Mouse (Mus musculus): ENCODE results near the gene Gstm3. TPM values are rescaled to one million over a fixed set of nuclear protein-coding genes. Genes with fewer than 3 reads are reported as not detected.
"Not testable (repeated sequence)": the region's sequence is repeated elsewhere in the genome, so short reads cannot be mapped to it uniquely, and the experiment has no call there.

The Gstm3 gene
- total and polyA plus RNA-seq, 3 experiments: 0.08 TPM; not detected in 2

DNA sequence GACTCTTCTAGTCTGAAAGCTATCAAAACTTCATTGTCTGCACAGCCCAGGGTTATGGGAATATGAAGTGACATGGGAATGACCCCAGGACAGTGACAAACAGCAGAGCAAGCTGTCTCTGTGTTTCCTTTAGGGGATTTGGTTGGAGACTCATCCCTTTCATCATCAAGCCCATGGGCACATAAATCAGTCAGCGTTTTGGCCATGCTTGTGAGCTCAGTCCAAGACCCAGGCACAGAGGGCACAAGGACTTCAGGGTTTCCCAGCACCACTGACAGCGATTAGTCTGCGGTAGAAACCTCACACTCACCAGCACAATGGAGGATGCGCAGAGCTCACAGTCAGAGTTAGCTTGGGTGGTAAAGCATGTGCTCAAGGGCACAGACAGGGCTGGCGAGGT is 15.2 kb downstream of the Gstm3 start:
- Histone ChIP-seq H3K4me3 (no peak overlapping the region), H3K9ac (ENCODE audit: low read depth, low read length) (no peak overlapping the region), H3K4me1 (ENCODE audit: control insufficient read depth, insufficient read depth, low read length) (peaks cover 3% of the 10 kb centered on the region), H3K27me3 (ENCODE audit: control insufficient read depth, insufficient read depth, low read length) (no peaks in the 10 kb centered on the region), H3K36me3 (ENCODE audit: control insufficient read depth, insufficient read depth, low read length) (no peaks in the 10 kb centered on the region), H3K27ac (no peak overlapping the region), H3K79me2 (replicated peaks; ENCODE audit: control insufficient read depth, insufficient read depth, low read length) (no peaks in the 10 kb centered on the region)
- intact Hi-C loops (cut with DNase I): loop anchor here (1.0 to 5.0 kb wide), 3 partner anchors 64 to 193 kb away; partner anchors contain the start of gene Gnai3
- WGBS: 80% methylated on average over 5 of the region's 5 CpGs
- TF ChIP-seq CTCF (IDR thresholded peaks at IDR 0.05) (no peak), EP300 (IDR thresholded peaks at IDR 0.05; ENCODE audit: insufficient read depth, low read depth, low read length) (no peak), POLR2A (IDR thresholded peaks at IDR 0.05; ENCODE audit: insufficient read depth, low read depth, low read length) (no peak)
- no peak for DNase-seq

DNA sequence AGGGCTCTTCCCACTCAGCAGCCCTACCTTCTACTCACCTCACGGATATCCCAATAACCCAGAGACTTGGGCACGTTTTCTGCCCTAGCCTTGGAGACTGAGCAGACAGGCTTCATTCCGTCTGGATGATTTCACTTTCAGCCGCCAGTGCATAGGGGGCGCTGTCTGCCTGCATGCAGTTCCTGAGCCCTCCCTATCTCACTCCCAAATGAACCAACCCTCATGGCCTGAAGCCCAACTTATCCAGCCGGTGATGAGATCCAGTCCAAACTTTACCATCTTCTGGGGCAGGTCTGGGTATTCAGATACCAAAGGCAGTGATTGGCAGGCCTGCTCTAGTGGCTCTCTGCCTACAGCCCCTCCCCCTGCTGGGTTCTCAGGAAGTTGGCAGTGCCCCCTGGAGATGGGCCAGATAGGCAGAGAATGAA is 15.7 kb downstream of the Gstm3 start:
- no peak overlapping the region for H3K4me3 ChIP-seq
- no peak overlapping the region for H3K9ac ChIP-seq (ENCODE audit: low read depth, low read length)
- peak; percentile 97 for TF ChIP-seq CTCF (IDR thresholded peaks at IDR 0.05)
- peak; percentile 81; the same call in 1 of the 2 replicates for TF ChIP-seq EP300 (IDR thresholded peaks at IDR 0.05; ENCODE audit: insufficient read depth, low read depth, low read length)
- TF ChIP-seq POLR2A (IDR thresholded peaks at IDR 0.05; ENCODE audit: insufficient read depth, low read depth, low read length): no peak
- H3K36me3 ChIP-seq (ENCODE audit: control insufficient read depth, insufficient read depth, low read length): no peaks in the 10 kb centered on the region
- intact Hi-C loops (cut with DNase I): loop anchor here (1.0 to 5.0 kb wide), 3 partner anchors 65 to 194 kb away; partner anchors contain the start of gene Gnai3
- no peak overlapping the region for H3K27ac ChIP-seq
- H3K79me2 ChIP-seq (replicated peaks; ENCODE audit: control insufficient read depth, insufficient read depth, low read length): no peaks in the 10 kb centered on the region
- WGBS: 15% methylated on average over 6 of the region's 6 CpGs
- peak; percentile 84 to 87 for DNase-seq
- H3K27me3 ChIP-seq (ENCODE audit: control insufficient read depth, insufficient read depth, low read length): no peaks in the 10 kb centered on the region
- H3K4me1 ChIP-seq (ENCODE audit: control insufficient read depth, insufficient read depth, low read length): peaks cover 3% of the 10 kb centered on the region

DNA sequence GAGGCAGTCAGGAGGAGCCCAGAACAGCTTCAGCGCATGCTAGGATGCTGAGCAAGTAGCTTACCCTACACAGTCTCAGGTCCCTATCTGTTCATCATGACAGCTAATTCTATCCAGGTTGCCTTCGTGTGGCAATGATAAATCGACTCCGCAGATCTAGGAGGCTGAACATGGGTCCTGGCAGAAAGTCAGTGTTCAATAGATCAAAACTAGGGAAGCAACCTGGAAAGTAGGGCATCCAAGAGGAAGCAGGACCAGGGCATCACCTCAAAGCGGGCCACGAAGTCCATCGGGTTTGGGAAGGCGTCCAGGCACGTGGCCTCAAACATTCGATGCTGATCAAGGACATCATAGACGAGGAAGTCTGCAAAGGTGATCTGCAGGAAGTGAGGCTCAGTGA is 18.6 kb downstream of the Gstm3 start:
- no peak for DNase-seq
- no peaks in the 10 kb centered on the region for H3K79me2 ChIP-seq (replicated peaks; ENCODE audit: control insufficient read depth, insufficient read depth, low read length)
- no peaks in the 10 kb centered on the region for H3K36me3 ChIP-seq (ENCODE audit: control insufficient read depth, insufficient read depth, low read length)
- peaks cover 3% of the 10 kb centered on the region for H3K4me1 ChIP-seq (ENCODE audit: control insufficient read depth, insufficient read depth, low read length)
- intact Hi-C loops (cut with DNase I): loop anchor here (5.0 kb wide), 1 partner anchor 197 kb away; the partner anchor contains the start of gene Gnai3
- no peak overlapping the region for H3K9ac ChIP-seq (ENCODE audit: low read depth, low read length)
- no peak overlapping the region for H3K27ac ChIP-seq
- H3K4me3 ChIP-seq: no peak overlapping the region
- 81% methylated on average over 11 of the region's 11 CpGs for WGBS
- TF ChIP-seq EP300 (IDR thresholded peaks at IDR 0.05; ENCODE audit: insufficient read depth, low read depth, low read length) (no peak), CTCF (IDR thresholded peaks at IDR 0.05) (no peak), POLR2A (IDR thresholded peaks at IDR 0.05; ENCODE audit: insufficient read depth, low read depth, low read length) (no peak)
- H3K27me3 ChIP-seq (ENCODE audit: control insufficient read depth, insufficient read depth, low read length): no peaks in the 10 kb centered on the region

DNA sequence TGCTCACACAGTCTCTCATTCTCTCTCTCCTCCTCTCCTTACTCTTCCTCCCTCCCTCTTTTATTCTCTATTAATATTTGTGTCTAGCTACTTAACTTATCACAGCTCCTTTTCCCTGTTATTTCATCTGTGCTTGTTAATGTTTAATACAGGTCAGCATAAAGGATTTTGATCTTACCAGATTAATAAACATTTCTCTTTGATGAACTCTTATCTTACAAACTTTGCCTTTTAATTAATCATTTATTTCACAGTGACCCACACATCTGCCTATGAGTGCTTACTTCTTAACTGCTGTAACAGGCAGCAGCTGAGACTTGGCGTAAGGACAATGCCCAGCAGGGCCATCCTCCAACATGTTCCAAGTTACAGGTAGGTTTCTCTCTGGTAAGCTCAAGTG is 19.6 kb downstream of the Gstm3 start:
- 92% methylated on average over 1 of the region's 1 CpGs for WGBS
- H3K4me1 ChIP-seq (ENCODE audit: control insufficient read depth, insufficient read depth, low read length); H3K4me3 ChIP-seq; H3K36me3 ChIP-seq (ENCODE audit: control insufficient read depth, insufficient read depth, low read length); H3K27me3 ChIP-seq (ENCODE audit: control insufficient read depth, insufficient read depth, low read length); H3K27ac ChIP-seq; DNase-seq; H3K79me2 ChIP-seq (replicated peaks; ENCODE audit: control insufficient read depth, insufficient read depth, low read length); H3K9ac ChIP-seq (ENCODE audit: low read depth, low read length); intact Hi-C loops (cut with DNase I): not testable (repeated sequence)

DNA sequence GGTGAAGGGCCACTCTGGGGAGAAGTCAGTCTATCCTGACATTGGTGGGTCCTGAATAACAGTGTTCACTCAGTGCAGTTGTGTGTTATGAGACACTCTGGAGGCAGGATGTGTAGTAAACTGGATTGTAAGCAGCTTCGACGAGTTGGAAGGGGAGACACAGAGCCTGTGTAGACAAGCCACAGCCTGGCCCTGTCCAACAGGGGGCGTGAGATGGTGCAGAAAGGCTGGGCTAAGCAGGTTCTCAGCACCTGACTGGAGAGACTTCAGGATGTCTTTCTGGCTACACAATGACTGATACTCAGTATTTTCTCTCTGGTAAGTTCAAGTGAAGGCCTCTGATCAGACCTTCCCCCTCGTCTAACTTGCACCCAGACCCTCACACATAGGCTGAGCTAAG is 23.4 kb downstream of the Gstm3 start:
- no peaks in the 10 kb centered on the region for H3K79me2 ChIP-seq (replicated peaks; ENCODE audit: control insufficient read depth, insufficient read depth, low read length)
- intact Hi-C loops (cut with DNase I): no loop called here
- no peaks in the 10 kb centered on the region for H3K27me3 ChIP-seq (ENCODE audit: control insufficient read depth, insufficient read depth, low read length)
- peaks cover 2% of the 10 kb centered on the region; the same call in 1 of the 2 replicates for H3K4me1 ChIP-seq (ENCODE audit: control insufficient read depth, insufficient read depth, low read length)
- TF ChIP-seq POLR2A (IDR thresholded peaks at IDR 0.05; ENCODE audit: insufficient read depth, low read depth, low read length) (no peak), CTCF (IDR thresholded peaks at IDR 0.05) (peak; percentile 29), EP300 (IDR thresholded peaks at IDR 0.05; ENCODE audit: insufficient read depth, low read depth, low read length) (no peak)
- 64% methylated on average over 4 of the region's 4 CpGs for WGBS
- H3K36me3 ChIP-seq (ENCODE audit: control insufficient read depth, insufficient read depth, low read length): no peaks in the 10 kb centered on the region
- DNase-seq: no peak
- H3K4me3 ChIP-seq: no peak overlapping the region
- H3K9ac ChIP-seq (ENCODE audit: low read depth, low read length): no peak overlapping the region
- no peak overlapping the region for H3K27ac ChIP-seq

DNA sequence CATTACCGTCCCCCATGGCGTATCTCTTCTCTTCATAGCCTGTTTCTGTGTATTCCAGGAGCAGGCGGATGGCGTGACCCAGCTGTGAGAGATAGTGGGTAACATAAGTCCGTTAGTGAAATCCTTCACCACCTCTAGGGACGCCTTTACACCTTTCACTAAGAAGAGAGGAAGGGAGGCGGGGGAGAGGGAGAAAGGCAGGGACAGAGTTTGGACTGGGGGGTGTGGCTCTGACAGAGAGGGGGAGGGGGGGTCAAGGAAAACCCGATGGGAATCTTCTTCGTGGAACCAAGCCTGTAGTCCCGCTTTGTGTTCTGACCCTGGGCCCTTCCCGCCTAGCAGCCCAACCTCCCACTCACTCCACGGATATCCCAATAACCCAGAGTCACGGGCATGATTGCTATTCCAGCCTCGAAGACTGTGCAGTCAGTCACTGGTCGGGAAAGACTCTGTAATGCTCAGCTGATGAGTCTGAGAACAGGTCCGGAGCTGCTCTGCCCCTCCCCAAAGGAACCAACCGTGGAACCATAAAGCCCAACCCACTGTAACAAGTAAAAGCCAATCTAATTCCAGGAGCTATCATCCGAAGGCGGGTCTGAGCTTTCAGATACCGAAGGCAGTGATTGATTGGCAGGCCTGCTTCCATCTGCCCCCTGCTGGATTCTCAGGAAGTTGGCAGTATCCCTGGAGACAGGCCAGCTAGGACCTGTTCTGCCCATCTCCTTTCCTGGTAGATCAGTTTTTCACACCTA is 25.7 kb downstream of the Gstm3 start, which contains the start of gene Gstm6:
Gstm6 (minus strand) TSS at position 511 of the 752 bp plus-strand sequence.
- DNase-seq: no peak
- H3K9ac ChIP-seq (ENCODE audit: low read depth, low read length): no peak within 1 kb of the TSS
- TF ChIP-seq EP300 (IDR thresholded peaks at IDR 0.05; ENCODE audit: insufficient read depth, low read depth, low read length) (no peak), POLR2A (IDR thresholded peaks at IDR 0.05; ENCODE audit: insufficient read depth, low read depth, low read length) (no peak), CTCF (IDR thresholded peaks at IDR 0.05) (peak; percentile 60)

More for the DNA sequence above, 25.7 kb downstream of the Gstm3 start, which contains the start of gene Gstm6:
- Histone ChIP-seq H3K79me2 (replicated peaks; ENCODE audit: control insufficient read depth, insufficient read depth, low read length) (no peaks in the 10 kb centered on the region), H3K27me3 (ENCODE audit: control insufficient read depth, insufficient read depth, low read length) (no peaks in the 10 kb centered on the region), H3K27ac (no peak within 1 kb of the TSS), H3K36me3 (ENCODE audit: control insufficient read depth, insufficient read depth, low read length) (no peaks in the 10 kb centered on the region), H3K4me3 (no peak within 1 kb of the TSS), H3K4me1 (ENCODE audit: control insufficient read depth, insufficient read depth, low read length) (peaks cover 7% of the 10 kb centered on the region)
- intact Hi-C loops (cut with DNase I): no loop called here
- WGBS: 29% methylated on average over 20 of the region's 20 CpGs

Data from heart, adult 2 months (tissue).